Mouse (Mus musculus) erythroblast, adult 5-6 weeks (primary cell): ENCODE results near the gene Scamp3. TPM values are rescaled to one million over a fixed set of nuclear protein-coding genes. Genes with fewer than 3 reads are reported as not detected.

Experiments used
- ATAC-seq: replicated peaks from 2 replicates; pipeline ENCODE4 v1.8.0; 2016; ENCODE audit warnings: moderate number of reproducible peaks, mild to moderate bottlenecking, moderate TSS enrichment, inconsistent platforms; ENCODE audit not compliant: poor library complexity, low FRiP score, severe bottlenecking
- total RNA-seq, 2 experiments: library from RNA; stranded (forward) in 1 of 2; stranded (reverse) in 1 of 2; fragments of 150-400 nt in 1 of 2; fragments of 200-764, 138-1000 nt in 1 of 2; gene quantifications; 2 replicates each; pipeline versions ENCODE4 v1.2.3 to v1.2.4; 2015 to 2017; ENCODE audit warnings: low replicate concordance in 2 of 2

Scamp3 gene
- total RNA-seq, 2 experiments from 2014 or later = 5.8 to 24.0 TPM

DNA sequence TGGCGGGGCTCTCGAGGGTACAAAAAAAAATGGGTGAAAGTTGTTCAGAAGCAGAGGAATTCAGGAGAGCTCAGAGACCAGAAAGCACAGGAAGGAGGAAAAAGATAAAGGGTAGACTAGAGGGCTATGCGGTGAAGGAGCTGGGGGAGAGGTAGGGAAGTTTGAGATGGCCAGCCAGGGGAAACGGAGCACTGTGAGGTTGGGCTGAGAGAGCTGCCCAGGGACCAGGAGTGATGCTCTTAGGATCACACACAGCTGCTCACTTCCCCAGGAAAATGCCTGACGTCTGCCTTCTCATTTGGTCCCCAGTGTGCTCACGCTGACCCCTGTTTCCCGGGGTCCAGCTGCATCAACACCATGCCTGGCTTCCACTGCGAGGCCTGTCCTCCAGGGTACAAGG lies 42.3 kb downstream of the Scamp3 start:
- ATAC-seq = no peak

DNA sequence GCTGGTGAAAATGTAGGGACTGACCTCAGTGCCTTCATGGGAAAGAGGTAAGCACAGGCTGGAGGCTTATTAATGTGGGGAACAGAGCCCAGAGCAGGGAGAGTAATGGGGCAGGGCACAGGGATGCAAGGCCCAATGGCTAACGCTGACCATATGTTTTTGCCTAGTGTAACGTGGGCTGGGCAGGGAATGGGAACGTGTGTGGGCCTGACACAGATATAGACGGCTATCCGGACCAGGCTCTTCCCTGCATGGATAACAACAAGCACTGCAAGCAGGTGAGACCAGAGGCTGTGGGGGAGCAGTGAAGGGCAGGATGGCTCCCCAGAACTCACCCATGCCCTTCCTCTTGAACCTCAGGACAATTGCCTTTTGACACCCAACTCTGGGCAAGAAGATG lies 43.9 kb downstream of the Scamp3 start:
- ATAC-seq = no peak

DNA sequence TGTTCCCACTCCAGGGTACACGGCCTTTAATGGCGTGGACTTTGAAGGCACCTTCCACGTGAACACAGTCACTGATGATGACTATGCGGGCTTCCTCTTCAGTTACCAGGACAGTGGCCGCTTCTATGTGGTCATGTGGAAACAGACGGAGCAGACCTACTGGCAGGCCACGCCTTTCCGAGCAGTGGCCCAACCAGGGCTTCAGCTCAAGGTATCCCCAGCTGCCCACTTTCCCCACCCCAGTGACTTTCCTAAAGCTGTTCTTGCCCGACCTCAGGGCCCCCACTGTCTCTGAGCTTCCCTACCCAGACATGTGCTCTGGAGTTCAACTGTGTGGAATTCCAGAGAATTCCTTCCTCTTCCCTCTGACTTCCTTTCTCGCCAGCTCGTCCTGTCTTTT lies 47.5 kb downstream of the Scamp3 start:
- no peak for ATAC-seq

DNA sequence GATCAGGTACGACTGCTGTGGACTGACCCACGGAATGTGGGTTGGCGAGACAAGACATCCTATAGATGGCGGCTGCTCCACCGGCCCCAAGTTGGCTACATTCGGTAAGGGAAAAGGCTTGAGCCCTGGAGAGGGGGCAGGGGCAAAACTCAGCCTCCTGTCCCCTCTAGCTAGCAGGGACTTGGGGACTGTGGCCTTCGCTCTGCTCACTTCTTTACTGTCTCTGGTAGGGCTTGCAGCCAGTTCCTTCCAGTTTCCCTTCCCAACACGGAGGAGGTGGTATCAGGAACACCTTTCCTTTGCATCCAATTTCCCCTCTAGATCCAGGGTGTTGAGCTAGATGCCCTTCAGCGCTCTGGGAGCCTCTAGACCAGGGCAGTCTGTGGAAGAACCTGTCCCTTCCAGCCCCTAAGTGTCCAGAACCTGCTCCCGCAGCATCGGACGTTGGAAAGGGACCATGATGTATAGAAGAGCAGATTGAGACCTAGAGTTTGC lies 48.1 kb downstream of the Scamp3 start:
- no peak for ATAC-seq

DNA sequence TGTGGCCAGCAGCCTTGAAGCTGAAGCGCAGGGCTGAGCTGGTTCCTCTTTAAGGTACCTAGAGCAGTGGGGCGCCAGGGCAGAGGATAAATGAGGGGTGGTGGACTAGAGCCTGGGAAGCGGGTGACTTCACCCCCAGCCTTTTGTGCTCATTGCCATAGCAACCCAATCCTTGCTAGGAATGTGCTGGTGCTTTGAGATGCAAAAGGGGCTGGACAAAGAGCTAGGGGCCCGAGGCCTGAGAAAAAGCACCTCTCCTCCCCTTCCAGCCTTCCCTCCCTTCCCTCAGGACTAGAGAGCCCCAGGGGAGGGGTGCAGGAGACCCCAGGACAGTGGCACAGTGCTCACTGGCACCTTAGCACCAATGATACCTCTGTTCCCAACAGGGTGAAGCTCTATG lies 48.6 kb downstream of the Scamp3 start:
- ATAC-seq = no peak

DNA sequence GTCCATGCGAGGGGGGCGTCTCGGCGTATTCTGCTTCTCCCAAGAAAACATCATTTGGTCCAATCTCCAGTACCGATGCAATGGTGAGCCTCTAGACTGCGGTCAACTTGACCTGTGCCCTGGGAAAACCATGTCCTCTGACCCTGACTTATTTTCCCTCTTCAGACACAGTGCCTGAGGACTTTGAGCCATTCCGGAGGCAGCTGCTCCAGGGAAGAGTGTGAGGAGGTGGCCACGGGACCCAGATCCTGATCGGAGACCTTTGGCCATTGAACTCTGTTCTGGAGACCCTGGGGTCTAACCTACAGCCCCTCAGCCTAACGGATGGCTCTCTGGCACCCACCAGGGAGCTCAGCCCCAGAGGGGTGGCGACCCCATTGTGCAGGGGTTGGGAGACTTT lies 49.1 kb downstream of the Scamp3 start:
- no peak for ATAC-seq

DNA sequence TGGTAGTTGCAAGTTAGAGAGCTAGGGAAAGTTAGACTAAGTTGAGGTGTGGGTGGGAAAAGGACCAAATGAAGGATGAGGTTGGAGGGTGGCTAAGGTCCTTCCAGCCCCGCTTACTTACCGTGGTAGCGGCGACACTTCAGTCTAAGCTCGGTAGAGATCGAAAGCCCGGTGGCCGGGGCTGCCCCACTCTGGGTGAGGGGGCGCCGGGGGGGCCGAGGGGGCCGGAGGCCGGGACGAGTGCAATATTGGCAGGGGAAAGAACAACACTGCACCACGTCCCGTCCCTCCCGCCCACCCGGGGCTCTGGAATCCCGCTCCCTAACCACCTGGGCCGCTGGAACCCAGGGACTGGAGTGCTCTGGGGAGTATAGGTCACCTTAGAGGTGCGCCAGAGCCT lies 49.6 kb downstream of the Scamp3 start, which contains the start of gene Mtx1:
Gene Mtx1 (minus strand): TSS at position 189 of the 400 bp plus-strand sequence.
- ATAC-seq = no peak

DNA sequence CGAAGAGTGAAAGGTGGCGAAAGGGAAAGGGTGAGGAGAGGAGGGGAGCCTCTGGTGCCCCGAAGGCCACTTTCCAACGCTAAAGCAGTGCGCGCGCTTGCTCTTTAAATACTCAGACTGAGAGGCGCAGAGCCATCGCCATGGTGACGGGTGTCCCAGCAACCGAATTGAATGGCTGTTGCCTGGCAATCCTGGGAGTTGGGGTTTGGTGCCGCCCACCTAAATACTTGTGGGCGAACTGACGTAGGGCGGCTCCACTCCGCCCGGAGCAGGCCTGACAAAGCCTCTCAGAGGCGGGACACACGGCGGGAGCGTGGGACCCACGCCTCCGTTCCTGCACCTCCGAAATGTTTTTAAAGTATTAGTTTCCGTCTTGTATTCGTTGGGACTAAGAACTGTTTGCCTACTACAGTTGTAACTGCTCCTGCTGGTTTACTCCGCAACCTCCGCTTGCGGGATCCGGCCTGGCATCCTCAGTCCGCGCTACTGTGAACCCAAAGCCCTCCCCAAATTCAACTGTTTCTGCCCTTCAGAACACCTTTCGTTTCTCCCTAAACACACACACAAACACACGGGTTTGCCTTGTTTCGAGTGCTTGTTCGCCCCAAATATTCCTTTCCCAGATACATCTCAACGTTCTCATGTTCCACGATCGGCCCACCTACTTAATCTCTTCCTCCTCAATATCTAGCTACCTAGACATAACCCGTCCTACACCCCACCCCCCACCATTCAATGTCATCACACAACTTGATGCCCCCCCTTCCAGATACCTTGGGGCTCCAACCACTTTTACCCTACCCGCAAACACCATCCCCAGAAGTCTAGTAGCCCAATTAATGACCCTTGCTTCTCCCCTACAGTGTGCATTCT lies 50.3 kb downstream of the Scamp3 start:
- 0 out of 2 replicates have a peak, but pooled peaks have one; percentile 8 for ATAC-seq

DNA sequence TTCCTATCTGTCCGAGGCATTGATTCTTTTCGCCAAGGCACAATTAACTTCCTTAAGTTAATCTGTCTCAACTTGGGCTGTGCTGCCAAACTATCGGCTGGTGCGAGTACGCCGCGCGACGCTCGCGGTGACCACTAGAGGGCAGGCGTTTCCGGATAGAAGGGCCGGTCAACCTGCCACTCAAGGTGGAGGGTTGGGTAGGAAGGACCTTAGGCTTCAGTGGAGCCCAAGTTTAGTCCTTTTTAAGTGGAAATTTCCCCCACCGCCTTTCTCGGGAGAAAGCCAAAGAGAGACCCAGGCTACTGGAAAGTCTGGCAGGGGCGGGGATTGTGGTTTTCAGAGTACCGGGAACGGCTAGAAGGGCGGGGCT lies 50.9 kb downstream of the Scamp3 start:
- peak; percentile 86 for ATAC-seq

DNA sequence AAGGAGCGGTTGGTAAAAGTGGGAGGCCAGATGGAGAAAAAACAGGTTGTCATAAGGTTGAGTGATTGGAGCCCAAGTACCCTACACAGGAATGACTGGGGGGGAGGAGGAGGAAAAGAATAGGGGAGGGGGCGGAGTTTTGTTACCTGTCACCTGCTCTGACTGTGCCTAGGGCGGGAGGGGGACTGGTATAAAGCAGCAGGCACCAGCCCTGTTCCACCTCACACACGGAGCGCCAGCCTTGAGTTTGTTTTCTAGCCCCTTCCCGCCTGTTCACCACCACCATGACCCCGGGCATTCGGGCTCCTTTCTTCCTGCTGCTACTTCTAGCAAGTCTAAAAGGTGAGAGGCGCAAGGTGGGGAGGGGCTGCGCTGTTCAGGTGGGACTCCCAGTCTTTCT lies 51.6 kb downstream of the Scamp3 start, which contains the start of gene Muc1:
Gene Muc1 (plus strand): TSS at position 222 of the 400 bp plus-strand sequence.
- no peak for ATAC-seq

DNA sequence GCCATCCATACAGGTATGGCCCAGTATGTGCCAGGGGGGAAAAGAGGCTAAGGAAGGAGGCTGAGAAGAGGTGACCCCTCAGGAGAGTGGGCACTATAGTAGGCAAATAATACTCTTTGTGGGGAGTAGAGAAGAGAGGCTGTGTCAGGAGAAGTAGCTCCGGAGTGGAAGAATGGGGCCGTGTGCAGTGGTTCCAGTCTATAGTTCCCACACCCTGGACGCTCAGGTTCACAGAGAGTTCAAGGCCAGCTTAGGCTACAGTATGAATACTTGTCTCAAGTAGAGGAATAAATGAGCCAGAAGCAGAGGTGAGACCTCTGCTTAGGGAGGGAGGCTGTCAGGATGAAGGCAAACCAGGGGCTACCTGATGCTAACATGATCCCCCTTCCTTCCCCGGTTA lies 52.0 kb downstream of the Scamp3 start:
- no peak for ATAC-seq

DNA sequence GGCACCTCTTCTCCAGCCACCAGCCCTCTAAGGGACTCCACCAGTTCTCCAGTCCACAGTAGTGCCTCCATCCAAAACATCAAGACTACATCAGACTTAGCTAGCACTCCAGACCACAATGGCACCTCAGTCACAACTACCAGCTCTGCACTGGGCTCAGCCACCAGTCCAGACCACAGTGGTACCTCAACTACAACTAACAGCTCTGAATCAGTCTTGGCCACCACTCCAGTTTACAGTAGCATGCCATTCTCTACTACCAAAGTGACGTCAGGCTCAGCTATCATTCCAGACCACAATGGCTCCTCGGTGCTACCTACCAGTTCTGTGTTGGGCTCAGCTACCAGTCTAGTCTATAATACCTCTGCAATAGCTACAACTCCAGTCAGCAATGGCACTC lies 53.3 kb downstream of the Scamp3 start:
- no peak for ATAC-seq

DNA sequence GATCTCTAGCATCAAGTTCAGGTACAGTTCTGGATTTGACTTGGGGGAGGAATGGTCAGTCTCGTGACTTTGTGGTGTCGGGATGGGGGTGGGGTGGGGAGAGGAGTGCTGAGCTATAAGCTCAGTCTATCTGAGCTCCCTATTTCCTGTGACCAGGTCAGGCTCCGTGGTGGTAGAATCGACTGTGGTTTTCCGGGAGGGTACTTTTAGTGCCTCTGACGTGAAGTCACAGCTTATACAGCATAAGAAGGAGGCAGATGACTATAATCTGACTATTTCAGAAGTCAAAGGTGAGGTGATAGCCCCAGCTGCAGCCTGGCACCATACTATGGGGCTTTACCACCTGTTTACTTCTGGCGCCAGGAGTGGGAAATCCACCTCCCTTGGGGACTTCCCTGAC lies 54.1 kb downstream of the Scamp3 start:
- ATAC-seq = no peak

DNA sequence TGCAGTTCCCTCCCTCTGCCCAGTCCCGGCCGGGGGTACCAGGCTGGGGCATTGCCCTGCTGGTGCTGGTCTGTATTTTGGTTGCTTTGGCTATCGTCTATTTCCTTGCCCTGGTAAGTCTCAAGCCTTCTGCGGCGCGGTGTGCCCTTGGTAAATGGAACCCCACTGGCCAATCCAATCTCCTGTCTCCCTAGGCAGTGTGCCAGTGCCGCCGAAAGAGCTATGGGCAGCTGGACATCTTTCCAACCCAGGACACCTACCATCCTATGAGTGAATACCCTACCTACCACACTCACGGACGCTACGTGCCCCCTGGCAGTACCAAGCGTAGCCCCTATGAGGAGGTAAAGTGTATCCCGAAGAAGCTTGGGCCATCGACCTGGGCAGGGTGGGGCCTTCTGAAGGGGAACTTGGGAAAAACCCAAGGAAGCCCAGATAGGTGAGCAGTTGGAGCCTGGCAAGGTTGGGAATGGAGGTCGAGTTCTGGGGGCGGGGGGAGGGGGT lies 54.6 kb downstream of the Scamp3 start:
- ATAC-seq = no peak

Other genes with a start within 250 kb of the Scamp3 start
- gene Ash1l, start 226.9 kb upstream of the Scamp3 start, total RNA-seq (2015; ENCODE audit: low replicate concordance) = 21.1 and 22.5 TPM in 2 replicates
- gene Ash1l, start 226.9 kb upstream of the Scamp3 start, total RNA-seq (2017; ENCODE audit: low replicate concordance) = 18.2 and 25.5 TPM in 2 replicates
- 40.2 and 46.2 TPM in 2 replicates for gene Dap3, start 226.3 kb upstream of the Scamp3 start, total RNA-seq (2015; ENCODE audit: low replicate concordance)
- 27.0 and 28.7 TPM in 2 replicates for gene Dap3, start 226.3 kb upstream of the Scamp3 start, total RNA-seq (2017; ENCODE audit: low replicate concordance)
- 0.38 and 2.5 TPM in 2 replicates for gene Rusc1, start 84.2 kb upstream of the Scamp3 start, total RNA-seq (2015; ENCODE audit: low replicate concordance)
- gene Rusc1, start 84.2 kb upstream of the Scamp3 start, total RNA-seq (2017; ENCODE audit: low replicate concordance) = 1.6 and 5.6 TPM in 2 replicates
- not detected in 2 replicates for gene Gm43738, start 76.4 kb upstream of the Scamp3 start, total RNA-seq (2015; ENCODE audit: low replicate concordance)
- not detected in 2 replicates for gene Gm43738, start 76.4 kb upstream of the Scamp3 start, total RNA-seq (2017; ENCODE audit: low replicate concordance)
- gene Fdps, start 75.5 kb upstream of the Scamp3 start, total RNA-seq (2015; ENCODE audit: low replicate concordance) = 17.1 and 33.6 TPM in 2 replicates
- gene Fdps, start 75.5 kb upstream of the Scamp3 start, total RNA-seq (2017; ENCODE audit: low replicate concordance) = 30.1 and 47.8 TPM in 2 replicates
- 22.5 and 23.4 TPM in 2 replicates for gene Pklr, start 41.3 kb upstream of the Scamp3 start, total RNA-seq (2015; ENCODE audit: low replicate concordance)
- 5.6 and 5.7 TPM in 2 replicates for gene Pklr, start 41.3 kb upstream of the Scamp3 start, total RNA-seq (2017; ENCODE audit: low replicate concordance)
- gene Hcn3, start 17.3 kb upstream of the Scamp3 start, total RNA-seq (2015; ENCODE audit: low replicate concordance) = not detected in 2 replicates
- 1.3 TPM in 1 of 2 replicates, not detected in the other for gene Hcn3, start 17.3 kb upstream of the Scamp3 start, total RNA-seq (2017; ENCODE audit: low replicate concordance)
- gene Clk2, start 12.7 kb upstream of the Scamp3 start, total RNA-seq (2015; ENCODE audit: low replicate concordance) = 16.3 and 37.9 TPM in 2 replicates
- 24.4 and 47.4 TPM in 2 replicates for gene Clk2, start 12.7 kb upstream of the Scamp3 start, total RNA-seq (2017; ENCODE audit: low replicate concordance)
- 3.3 and 18.6 TPM in 2 replicates for gene Fam189b, start 5.7 kb downstream of the Scamp3 start, total RNA-seq (2015; ENCODE audit: low replicate concordance)
- 1.8 TPM in 1 of 2 replicates, not detected in the other for gene Fam189b, start 5.7 kb downstream of the Scamp3 start, total RNA-seq (2017; ENCODE audit: low replicate concordance)
- gene Gba, start 25.5 kb downstream of the Scamp3 start, total RNA-seq (2015; ENCODE audit: low replicate concordance) = 11.1 and 18.8 TPM in 2 replicates
- 12.9 and 13.2 TPM in 2 replicates for gene Gba, start 25.5 kb downstream of the Scamp3 start, total RNA-seq (2017; ENCODE audit: low replicate concordance)
- not detected in 2 replicates for gene Thbs3, start 37.7 kb downstream of the Scamp3 start, total RNA-seq (2015; ENCODE audit: low replicate concordance)
- gene Thbs3, start 37.7 kb downstream of the Scamp3 start, total RNA-seq (2017; ENCODE audit: low replicate concordance) = 1.7 TPM in 1 of 2 replicates, not detected in the other
- gene Mtx1, start 49.6 kb downstream of the Scamp3 start, total RNA-seq (2015; ENCODE audit: low replicate concordance) = 4.0 and 13.4 TPM in 2 replicates
- 8.6 and 13.4 TPM in 2 replicates for gene Mtx1, start 49.6 kb downstream of the Scamp3 start, total RNA-seq (2017; ENCODE audit: low replicate concordance)
- not detected in 2 replicates for gene Muc1, start 51.6 kb downstream of the Scamp3 start, total RNA-seq (2015; ENCODE audit: low replicate concordance)
- not detected in 2 replicates for gene Muc1, start 51.6 kb downstream of the Scamp3 start, total RNA-seq (2017; ENCODE audit: low replicate concordance)
- gene Krtcap2, start 68.5 kb downstream of the Scamp3 start, total RNA-seq (2015; ENCODE audit: low replicate concordance) = 47.0 and 49.8 TPM in 2 replicates
- gene Krtcap2, start 68.5 kb downstream of the Scamp3 start, total RNA-seq (2017; ENCODE audit: low replicate concordance) = 17.8 and 31.8 TPM in 2 replicates
- gene Trim46, start 68.8 kb downstream of the Scamp3 start, total RNA-seq (2015; ENCODE audit: low replicate concordance) = not detected in 2 replicates
- not detected in 2 replicates for gene Trim46, start 68.8 kb downstream of the Scamp3 start, total RNA-seq (2017; ENCODE audit: low replicate concordance)
- 16.1 and 42.3 TPM in 2 replicates for gene Dpm3, start 81.9 kb downstream of the Scamp3 start, total RNA-seq (2015; ENCODE audit: low replicate concordance)
- gene Dpm3, start 81.9 kb downstream of the Scamp3 start, total RNA-seq (2017; ENCODE audit: low replicate concordance) = 4.3 TPM in 1 of 2 replicates, not detected in the other
- 8.8 and 12.9 TPM in 2 replicates for gene Slc50a1, start 93.1 kb downstream of the Scamp3 start, total RNA-seq (2015; ENCODE audit: low replicate concordance)
- gene Slc50a1, start 93.1 kb downstream of the Scamp3 start, total RNA-seq (2017; ENCODE audit: low replicate concordance) = 10.9 and 11.5 TPM in 2 replicates
- not detected in 2 replicates for gene Efna1, start 103.7 kb downstream of the Scamp3 start, total RNA-seq (2015; ENCODE audit: low replicate concordance)
- not detected in 2 replicates for gene Efna1, start 103.7 kb downstream of the Scamp3 start, total RNA-seq (2017; ENCODE audit: low replicate concordance)
- not detected in 2 replicates for gene Efna3, start 145.5 kb downstream of the Scamp3 start, total RNA-seq (2015; ENCODE audit: low replicate concordance)
- gene Efna3, start 145.5 kb downstream of the Scamp3 start, total RNA-seq (2017; ENCODE audit: low replicate concordance) = not detected in 2 replicates
- gene Efna4, start 160.6 kb downstream of the Scamp3 start, total RNA-seq (2015; ENCODE audit: low replicate concordance) = not detected in 2 replicates
- not detected in 2 replicates for gene Efna4, start 160.6 kb downstream of the Scamp3 start, total RNA-seq (2017; ENCODE audit: low replicate concordance)
- gene Adam15, start 172.5 kb downstream of the Scamp3 start, total RNA-seq (2015; ENCODE audit: low replicate concordance) = 25.3 and 34.2 TPM in 2 replicates
- 5.0 and 14.1 TPM in 2 replicates for gene Adam15, start 172.5 kb downstream of the Scamp3 start, total RNA-seq (2017; ENCODE audit: low replicate concordance)
- not detected in 2 replicates for gene Dcst2, start 184.5 kb downstream of the Scamp3 start, total RNA-seq (2015; ENCODE audit: low replicate concordance)
- gene Dcst2, start 184.5 kb downstream of the Scamp3 start, total RNA-seq (2017; ENCODE audit: low replicate concordance) = not detected in 2 replicates
- gene Dcst1, start 187.8 kb downstream of the Scamp3 start, total RNA-seq (2015; ENCODE audit: low replicate concordance) = not detected in 2 replicates
- not detected in 2 replicates for gene Dcst1, start 187.8 kb downstream of the Scamp3 start, total RNA-seq (2017; ENCODE audit: low replicate concordance)
- gene Zbtb7b, start 217.3 kb downstream of the Scamp3 start, total RNA-seq (2015; ENCODE audit: low replicate concordance) = 5.8 and 7.7 TPM in 2 replicates
- gene Zbtb7b, start 217.3 kb downstream of the Scamp3 start, total RNA-seq (2017; ENCODE audit: low replicate concordance) = 5.4 and 15.2 TPM in 2 replicates
- gene Lenep, start 225.3 kb downstream of the Scamp3 start, total RNA-seq (2015; ENCODE audit: low replicate concordance) = 0.63 and 3.7 TPM in 2 replicates
- 0.17 TPM in 1 of 2 replicates, not detected in the other for gene Lenep, start 225.3 kb downstream of the Scamp3 start, total RNA-seq (2017; ENCODE audit: low replicate concordance)
- 2.1 and 6.3 TPM in 2 replicates for gene Flad1, start 234.4 kb downstream of the Scamp3 start, total RNA-seq (2015; ENCODE audit: low replicate concordance)
- 1.8 and 3.1 TPM in 2 replicates for gene Flad1, start 234.4 kb downstream of the Scamp3 start, total RNA-seq (2017; ENCODE audit: low replicate concordance)
- 67.9 and 79.9 TPM in 2 replicates for gene Cks1b, start 240.9 kb downstream of the Scamp3 start, total RNA-seq (2015; ENCODE audit: low replicate concordance)
- gene Cks1b, start 240.9 kb downstream of the Scamp3 start, total RNA-seq (2017; ENCODE audit: low replicate concordance) = 37.4 and 42.1 TPM in 2 replicates
- gene Shc1, start 241.0 kb downstream of the Scamp3 start, total RNA-seq (2015; ENCODE audit: low replicate concordance) = 14.4 and 25.2 TPM in 2 replicates
- gene Shc1, start 241.0 kb downstream of the Scamp3 start, total RNA-seq (2017; ENCODE audit: low replicate concordance) = 21.3 and 24.1 TPM in 2 replicates